Mouse (Mus musculus): ENCODE measurements around the gene Ifit1.

DNA sequence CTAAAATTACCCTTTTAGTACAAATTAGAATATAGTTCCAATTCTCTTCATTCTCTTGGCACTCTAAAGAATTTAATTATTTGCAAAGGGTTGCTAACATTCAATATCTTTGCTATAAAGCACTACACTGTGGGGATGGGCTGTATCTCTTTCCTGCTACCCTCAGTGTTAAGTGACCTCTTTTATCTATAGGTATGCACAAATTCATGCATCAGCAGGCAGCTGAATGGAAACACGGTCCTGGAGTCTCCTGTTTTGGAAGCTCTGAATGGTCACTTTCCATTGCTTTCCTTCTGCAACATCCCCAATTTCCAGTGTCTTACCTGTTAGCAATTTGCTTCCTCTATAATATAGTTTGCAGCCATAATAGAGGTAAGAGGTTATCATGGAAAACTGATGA is 58.2 kb downstream of the Ifit1 start:
- TF ChIP-seq CTCF (IDR thresholded peaks at IDR 0.05; ENCODE audit: extremely low read depth, insufficient read depth, insufficient read length, insufficient replicate concordance) (no peak), POLR2A (IDR thresholded peaks at IDR 0.05; ENCODE audit: low read depth, low read length) (no peak)

All from spleen, adult 2 months (tissue).